ENCODE assay signal across 8 mouse cellular contexts in genomic region chr5:111394198-111395053, GRCm38 (mm10). TPM values are rescaled to one million over a fixed set of nuclear protein-coding genes. Genes with fewer than 3 reads are reported as not detected.
A peak's percentile ranks its signal among the peaks of the same experiment; 100 is the strongest.
DNase-seq lines count a peak whose midpoint lies in the region; ATAC-seq lines count a peak whose summit lies in the region.

No protein-coding gene starts in this region.

- H3K9me3 ChIP-seq in heart, embryonic 11.5 days (replicated peaks; ENCODE audit: control insufficient read depth, low read length): no peaks in the 10 kb centered on the region
- no peaks in the 10 kb centered on the region for H3K9me3 ChIP-seq in embryonic facial prominence, embryonic 10.5 days
- no peaks in the 10 kb centered on the region for H3K9me3 ChIP-seq in hindbrain, embryonic 14.5 days (ENCODE audit: control insufficient read depth, low read length)
- H3K9me3 ChIP-seq in liver, embryonic 13.5 days (replicated peaks): no peaks in the 10 kb centered on the region

- no peak overlapping the region for H3K27ac ChIP-seq in heart, embryonic 11.5 days (ENCODE audit: low read depth, low read length)
- peak overlapping the region; percentile 88 for H3K27ac ChIP-seq in embryonic facial prominence, embryonic 10.5 days (replicated peaks)
- H3K27ac ChIP-seq in hindbrain, embryonic 14.5 days: peak overlapping the region; percentile 80; the same call in 1 of the 2 replicates
- no peak overlapping the region for H3K27ac ChIP-seq in liver, embryonic 13.5 days

- peaks cover 8% of the 10 kb centered on the region for H3K27me3 ChIP-seq in heart, embryonic 11.5 days (ENCODE audit: control insufficient read depth, insufficient read depth, low read length)
- peaks cover 17% of the 10 kb centered on the region for H3K27me3 ChIP-seq in embryonic facial prominence, embryonic 10.5 days (replicated peaks; ENCODE audit: low read depth, poor library complexity, severe bottlenecking)
- no peaks in the 10 kb centered on the region for H3K27me3 ChIP-seq in hindbrain, embryonic 14.5 days (ENCODE audit: control insufficient read depth, insufficient read depth, low read length)
- H3K27me3 ChIP-seq in liver, embryonic 13.5 days: peaks cover 23% of the 10 kb centered on the region

- peak overlapping the region; percentile 19; the same call in 1 of the 2 replicates for H3K4me3 ChIP-seq in heart, embryonic 11.5 days (ENCODE audit: low read depth, low read length)
- H3K4me3 ChIP-seq in embryonic facial prominence, embryonic 10.5 days: peak overlapping the region; percentile 48
- H3K4me3 ChIP-seq in hindbrain, embryonic 14.5 days (replicated peaks; ENCODE audit: low read length): no peak overlapping the region
- H3K4me3 ChIP-seq in liver, embryonic 13.5 days (replicated peaks): no peak overlapping the region

- H3K9ac ChIP-seq in heart, embryonic 11.5 days (ENCODE audit: low read depth, low read length): no peak overlapping the region
- 0 out of 2 replicates have a peak overlapping the region, but pooled peaks have one; percentile 12 for H3K9ac ChIP-seq in hindbrain, embryonic 14.5 days
- no peak overlapping the region for H3K9ac ChIP-seq in liver, embryonic 13.5 days

- no peak for DNase-seq in heart, postnatal 10 days
- DNase-seq in embryonic facial prominence, embryonic 10.5 days (ENCODE audit: low spot score): no peak
- DNase-seq in hindbrain, embryonic 14.5 days (ENCODE audit: low spot score): peak; percentile 48
- DNase-seq in liver, embryonic 13.5 days: no peak
- no peak for DNase-seq in right cerebral cortex, postnatal 14 days
- DNase-seq in kidney, adult 8-10 months: no peak

- peaks cover 39% of the 10 kb centered on the region for H3K4me1 ChIP-seq in heart, embryonic 11.5 days (ENCODE audit: control insufficient read depth, insufficient read depth, low read length)
- H3K4me1 ChIP-seq in embryonic facial prominence, embryonic 10.5 days: peaks cover 71% of the 10 kb centered on the region
- H3K4me1 ChIP-seq in hindbrain, embryonic 14.5 days (replicated peaks; ENCODE audit: control insufficient read depth, insufficient read depth, low read length): peaks cover 41% of the 10 kb centered on the region
- H3K4me1 ChIP-seq in liver, embryonic 13.5 days (replicated peaks): peaks cover 12% of the 10 kb centered on the region

- WGBS in heart, embryonic 11.5 days (ENCODE audit: insufficient replicate concordance): 30% methylated on average over 15 of the region's 15 CpGs
- 15% methylated on average over 15 of the region's 15 CpGs for WGBS in embryonic facial prominence, embryonic 10.5 days
- WGBS in hindbrain, embryonic 14.5 days: 10% methylated on average over 15 of the region's 15 CpGs
- WGBS in liver, embryonic 13.5 days (ENCODE audit: insufficient replicate concordance): 48% methylated on average over 15 of the region's 15 CpGs

- ATAC-seq in heart, embryonic 11.5 days (replicated peaks; ENCODE audit: insufficient number of reproducible peaks, low FRiP score, low TSS enrichment): no peak
- ATAC-seq in hindbrain, embryonic 14.5 days (ENCODE audit: low FRiP score): 0 out of 2 replicates have a peak, but pooled peaks have one; percentile 21
- ATAC-seq in liver, embryonic 13.5 days (ENCODE audit: low read depth): no peak
- ATAC-seq in megakaryocyte progenitor cell, adult 5-6 weeks (replicated peaks; ENCODE audit: poor library complexity): no peak

- peak overlapping the region; percentile 59 for H3K4me2 ChIP-seq in heart, embryonic 11.5 days
- peak overlapping the region; percentile 44 for H3K4me2 ChIP-seq in hindbrain, embryonic 14.5 days (replicated peaks)
- H3K4me2 ChIP-seq in liver, embryonic 13.5 days: peak overlapping the region; percentile 29; the same call in 1 of the 2 replicates

- H3K36me3 ChIP-seq in heart, embryonic 11.5 days (ENCODE audit: control insufficient read depth, insufficient read depth, low read length): no peaks in the 10 kb centered on the region
- H3K36me3 ChIP-seq in embryonic facial prominence, embryonic 10.5 days (replicated peaks): peaks cover 9% of the 10 kb centered on the region
- H3K36me3 ChIP-seq in hindbrain, embryonic 14.5 days (replicated peaks; ENCODE audit: control insufficient read depth, insufficient read depth): 0 out of 2 replicates have a peak, but pooled peaks cover 4% of the 10 kb centered on the region
- H3K36me3 ChIP-seq in liver, embryonic 13.5 days: no peaks in the 10 kb centered on the region

- intact Hi-C loops in heart, postnatal 10 days (cut with DNase I): no loop called here

RNA-seq across cellular contexts. Expression of gene Mn1, which starts 22.7 kb away (rescaled TPM):
- polyA plus RNA-seq in heart, embryonic 11.5 days (2014; fragmentation: Nextera tagmentation; extraction: Ambion mirVana): 6.6 and 7.1 TPM in 2 replicates
- total RNA-seq in heart, postnatal 10 days (2021): 10 to 100 TPM; 17.5 to 18.9 TPM
- polyA plus RNA-seq in embryonic facial prominence, embryonic 10.5 days (2016; fragmentation: Nextera tagmentation; extraction: Ambion mirVana): 44.3 and 49.5 TPM in 2 replicates
- 27.8 and 28.6 TPM in 2 replicates for polyA plus RNA-seq in hindbrain, embryonic 14.5 days (2014; fragmentation: Nextera tagmentation; extraction: Ambion mirVana)
- polyA plus RNA-seq in liver, embryonic 13.5 days (2015; fragmentation: Nextera tagmentation; extraction: Ambion mirVana): 1.5 and 1.6 TPM in 2 replicates
- total RNA-seq in megakaryocyte progenitor cell, adult 5-6 weeks (2015): 0.05 and 0.59 TPM in 2 replicates
- total RNA-seq in megakaryocyte progenitor cell, adult 5-6 weeks (2017): 0.04 and 0.51 TPM in 2 replicates

Comparison
In these comparisons a context has a peak if more than half of its experiments do, and no peak if none do; other contexts are left out.
1. H3K27ac ChIP-seq: peak in embryonic facial prominence, embryonic 10.5 days (single experiment) and hindbrain, embryonic 14.5 days (single experiment); none in heart, embryonic 11.5 days (single experiment) and liver, embryonic 13.5 days (single experiment).
2. H3K4me3 ChIP-seq: peak in heart, embryonic 11.5 days (single experiment) and embryonic facial prominence, embryonic 10.5 days (single experiment); none in hindbrain, embryonic 14.5 days (single experiment) and liver, embryonic 13.5 days (single experiment).
3. Peak in every context shown above with its lines, with median percentiles within 50 percentile points of each other: H3K4me2 ChIP-seq.